Mouse (Mus musculus): ENCODE data around the gene Spg20.

GRCm38 (mm10) chr3:55163510-55163909, 51.6 kb downstream of the Spg20 start:
- TF ChIP-seq POLR2A (IDR thresholded peaks at IDR 0.05; ENCODE audit: insufficient read depth, low read depth, low read length) (no peak), CTCF (IDR thresholded peaks at IDR 0.05; ENCODE audit: insufficient read depth, low read depth, low read length) (no peak)
